Mouse (Mus musculus) c-Kit-negative CD71-positive TER-119-positive erythroid progenitor cells, embryonic 14.5 days (primary cell): ENCODE measurements around the gene Mgl2.

Source experiments
- DNase-seq: peaks from one replicate; pipeline ENCODE4 v3.0.0-alpha.2; 2013; ENCODE audit warnings: low read depth, low spot score

Gene Mgl2

GRCm38 (mm10) chr11:70170291-70170690, 40.2 kb downstream of the Mgl2 start:
- no peak for DNase-seq

GRCm38 (mm10) chr11:70171181-70171580, 41.1 kb downstream of the Mgl2 start:
- no peak for DNase-seq

- DNase-seq, result peak; percentile 40
These were observed 41.7 kb downstream of the Mgl2 start for GRCm38 (mm10) chr11:70171847-70172246.

GRCm38 (mm10) chr11:70172298-70172697, 42.2 kb downstream of the Mgl2 start:
- no peak for DNase-seq

GRCm38 (mm10) chr11:70174491-70174890, 44.4 kb downstream of the Mgl2 start:
- DNase-seq, result no peak

GRCm38 (mm10) chr11:70177647-70178046, 47.5 kb downstream of the Mgl2 start:
- DNase-seq, result no peak

- DNase-seq, result no peak
These were observed 48.2 kb downstream of the Mgl2 start for GRCm38 (mm10) chr11:70178311-70178710.

- DNase-seq, result no peak
These were observed 48.6 kb downstream of the Mgl2 start for GRCm38 (mm10) chr11:70178756-70179155.

GRCm38 (mm10) chr11:70179401-70179800, 49.3 kb downstream of the Mgl2 start:
- DNase-seq, result no peak

- no peak for DNase-seq
These were observed 50.4 kb downstream of the Mgl2 start for GRCm38 (mm10) chr11:70180496-70180895.

GRCm38 (mm10) chr11:70185120-70185519, 55.0 kb downstream of the Mgl2 start:
- no peak for DNase-seq
